Mouse (Mus musculus): ENCODE data around the gene Pah.

Pah gene

DNA sequence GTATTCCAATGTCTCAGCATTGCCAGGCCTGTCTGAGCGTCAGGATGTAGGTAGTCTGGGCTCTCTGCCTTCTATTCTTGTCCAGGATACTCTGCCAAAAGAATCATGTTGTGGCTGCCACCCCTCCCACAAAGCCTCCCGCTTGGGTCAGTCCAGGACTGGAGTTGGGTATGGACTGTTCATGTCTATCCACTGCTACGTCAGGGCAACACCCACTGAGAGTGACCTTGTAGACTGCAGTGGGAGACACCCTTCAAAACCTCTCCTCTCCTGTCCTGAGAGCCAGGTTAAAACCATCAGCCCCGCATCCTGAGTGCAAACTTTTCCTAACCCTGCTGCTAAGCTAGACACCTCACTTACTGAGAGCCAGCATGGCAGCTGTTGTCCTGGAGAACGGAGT, at the start of gene Pah:
Gene Pah (plus strand): TSS at position 150 of the 400 bp plus-strand sequence.
- in situ Hi-C loops (cut with MboI, MseI), result no loop called here

- in situ Hi-C loops (cut with MboI, MseI), result no loop called here
Observed at GRCm38 (mm10) chr10:87473475-87474131, 48.0 kb upstream of the Pah start.

DNA sequence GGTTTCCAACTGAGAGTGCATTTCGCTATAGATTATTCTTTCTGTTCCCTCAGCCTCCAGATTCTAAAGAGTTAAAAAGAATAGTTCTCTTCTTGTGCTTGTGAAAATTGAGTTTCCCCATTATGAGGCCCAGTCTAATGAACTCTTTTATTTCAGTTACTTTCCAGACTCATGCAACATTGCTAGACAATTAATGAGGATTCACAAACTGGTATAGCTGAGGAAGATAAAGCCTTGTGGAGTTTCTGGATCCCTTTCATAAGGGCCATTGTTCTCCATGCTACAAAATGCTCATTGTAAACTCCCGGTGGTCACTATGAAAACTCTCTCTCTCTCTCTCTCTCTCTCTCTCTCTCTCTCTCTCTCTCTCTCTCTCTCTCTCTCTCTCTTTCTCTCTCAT, 46.6 kb upstream of the Pah start:
- in situ Hi-C loops (cut with MboI, MseI), result no loop called here

- in situ Hi-C loops (cut with MboI, MseI), result no loop called here
Observed at GRCm38 (mm10) chr10:87477895-87478294, 43.7 kb upstream of the Pah start.

DNA sequence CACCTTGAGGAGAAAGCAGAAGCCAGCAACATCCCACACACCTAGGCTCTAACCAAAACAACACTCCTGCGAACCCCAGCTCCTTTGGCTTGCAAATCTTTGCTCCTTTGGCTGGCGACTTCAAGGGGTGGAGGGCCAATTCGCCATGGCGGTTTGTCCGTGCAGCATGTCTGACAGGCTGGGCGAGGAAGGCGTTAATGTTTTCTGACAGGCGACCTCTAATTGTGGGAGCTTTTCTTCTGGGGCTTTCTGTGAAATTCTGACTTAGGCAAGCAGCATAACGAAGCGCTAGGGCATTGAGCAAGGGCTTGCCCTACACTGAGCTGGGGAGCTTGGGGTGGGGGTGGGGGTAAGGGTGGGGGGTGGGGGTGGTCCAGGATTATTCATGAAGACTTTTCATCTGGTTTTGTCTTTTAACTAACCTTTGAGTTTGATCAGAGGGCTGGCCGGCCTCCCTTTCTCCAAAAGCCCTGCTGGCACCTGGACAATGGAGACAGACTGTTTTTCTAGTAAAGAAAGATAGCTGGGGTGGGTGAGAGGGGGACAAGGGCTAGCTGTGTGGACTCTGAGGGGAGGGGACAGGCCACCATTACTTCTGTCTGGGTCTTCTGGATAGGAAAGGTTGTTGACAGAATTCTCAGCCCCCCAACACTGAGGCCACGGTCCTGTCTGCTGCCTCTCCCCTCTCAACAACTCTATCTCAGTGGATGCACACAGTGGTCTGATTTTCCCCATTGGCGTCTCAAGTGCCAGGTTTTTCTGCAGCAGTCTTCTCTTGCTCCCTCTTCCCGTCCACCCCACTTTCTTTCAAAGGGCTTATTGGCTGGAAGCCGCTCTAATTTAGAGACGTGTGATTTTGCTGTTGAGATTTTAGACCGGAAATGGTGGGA, 36.5 kb upstream of the Pah start:
- in situ Hi-C loops (cut with MboI, MseI), result no loop called here

- in situ Hi-C loops (cut with MboI, MseI), result no loop called here
Observed at GRCm38 (mm10) chr10:87485721-87486620, 35.6 kb upstream of the Pah start.

GRCm38 (mm10) chr10:87488429-87489145, 33.0 kb upstream of the Pah start:
- in situ Hi-C loops (cut with MboI, MseI), result no loop called here

DNA sequence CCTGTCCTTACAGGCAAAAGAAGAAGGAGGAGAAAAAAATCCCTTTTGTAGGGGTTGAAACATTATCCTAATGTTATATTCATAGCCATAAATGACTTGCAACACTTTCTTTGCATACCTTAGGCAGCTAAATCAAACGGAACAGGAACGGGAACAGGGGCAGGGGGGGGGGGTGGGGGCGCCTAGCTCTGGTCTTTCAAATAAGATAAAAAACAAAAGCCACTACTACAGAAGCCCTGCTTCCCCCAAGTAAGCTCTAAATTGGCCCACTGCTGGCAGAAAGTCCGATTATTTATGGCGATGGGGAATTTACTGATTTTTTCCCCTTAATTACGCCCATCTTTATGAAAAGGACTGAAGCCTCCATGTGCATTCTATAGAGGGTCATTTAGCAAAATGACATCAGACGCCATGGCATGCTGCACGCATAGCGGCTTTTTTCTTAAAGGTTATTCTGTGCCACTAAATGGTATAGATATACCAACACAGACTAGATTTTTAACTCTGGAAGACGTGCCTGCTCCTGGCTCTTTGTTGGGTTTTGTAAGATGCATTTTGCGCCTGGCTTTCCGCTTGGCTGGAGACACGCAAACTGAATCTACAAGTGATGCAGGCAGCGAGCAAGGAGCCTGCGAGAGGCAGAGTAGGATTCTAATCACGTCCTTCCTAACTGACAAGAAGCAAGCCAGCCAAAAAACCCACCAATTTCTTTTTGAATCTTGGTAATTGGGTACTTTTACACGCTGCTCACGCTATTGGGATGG, 32.2 kb upstream of the Pah start:
- in situ Hi-C loops (cut with MboI, MseI), result no loop called here

DNA sequence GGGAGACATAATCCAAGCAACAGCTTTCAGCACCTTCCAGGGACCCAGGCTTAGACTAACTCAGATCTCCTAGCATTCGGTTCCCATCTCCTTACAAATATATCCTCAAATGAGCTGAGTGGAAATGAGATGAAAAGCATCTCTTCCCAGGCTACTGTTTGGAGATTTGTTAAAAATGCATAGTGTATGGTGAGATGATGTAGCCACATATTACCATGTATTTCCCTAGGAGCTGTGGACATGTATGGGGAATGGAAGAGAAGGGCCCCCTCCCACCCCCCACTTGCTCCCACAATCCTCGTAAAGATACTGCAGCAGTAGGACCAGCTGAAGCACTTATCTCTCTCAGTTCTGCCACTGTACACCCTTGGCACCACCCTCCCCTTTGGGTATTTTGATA, 31.3 kb upstream of the Pah start:
- in situ Hi-C loops (cut with MboI, MseI), result no loop called here

DNA sequence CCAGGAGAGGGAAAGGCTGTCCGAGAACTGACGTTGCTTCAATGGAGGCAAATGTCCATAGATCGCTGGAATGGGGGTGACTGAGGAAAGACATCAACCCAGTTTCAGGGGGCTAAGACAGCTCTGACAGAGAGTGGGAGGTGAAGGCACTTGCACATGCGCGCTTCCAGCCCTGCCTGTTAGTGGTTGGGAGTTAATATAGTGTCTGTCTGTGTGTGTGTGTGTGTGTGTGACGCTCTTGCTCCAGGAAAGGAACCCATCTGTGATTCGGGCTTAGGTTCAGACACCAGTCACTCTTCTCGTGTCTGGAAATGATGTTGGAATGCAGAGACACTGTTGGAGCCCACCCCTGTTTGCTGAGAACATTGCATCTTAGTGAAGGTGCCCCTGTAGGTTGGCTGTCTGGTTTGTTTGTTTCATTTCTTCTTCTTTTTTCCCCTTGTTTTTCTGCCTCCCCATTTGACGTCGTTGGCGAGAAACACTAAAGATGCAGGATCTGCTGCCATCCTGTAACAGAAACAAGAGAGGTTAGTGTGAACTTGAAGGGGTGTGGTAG, 30.0 kb upstream of the Pah start:
- in situ Hi-C loops (cut with MboI, MseI), result no loop called here

- in situ Hi-C loops (cut with MboI, MseI), result no loop called here
Observed at GRCm38 (mm10) chr10:87492332-87492660, 29.3 kb upstream of the Pah start.

- in situ Hi-C loops (cut with MboI, MseI), result no loop called here
Observed at GRCm38 (mm10) chr10:87492661-87493551, 28.7 kb upstream of the Pah start.

- in situ Hi-C loops (cut with MboI, MseI), result no loop called here
Observed at GRCm38 (mm10) chr10:87493576-87493975, 28.0 kb upstream of the Pah start, which contains the start of gene Ascl1. TSS of gene Ascl1 (minus strand) at chr10:87493660.

DNA sequence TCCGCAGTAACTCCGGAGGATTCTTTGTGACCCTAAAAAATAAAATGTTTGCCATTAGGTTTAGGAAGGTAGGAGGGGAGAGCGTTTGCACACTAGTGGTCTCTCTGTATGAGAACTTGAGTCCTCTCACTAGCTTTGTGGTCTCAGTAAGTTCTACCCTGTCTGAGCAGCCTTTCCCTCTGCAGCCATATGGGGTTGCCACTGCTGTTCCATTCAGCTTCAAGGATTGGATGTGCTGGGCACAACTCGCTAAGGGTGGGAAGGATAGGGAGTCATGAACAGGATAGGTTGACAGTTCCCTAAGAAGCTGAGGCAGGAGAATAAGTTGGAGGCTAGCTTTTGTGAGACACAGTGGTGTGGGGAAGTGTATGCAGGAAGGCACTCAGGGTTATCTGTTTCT, 27.4 kb upstream of the Pah start:
- in situ Hi-C loops (cut with MboI, MseI), result no loop called here

DNA sequence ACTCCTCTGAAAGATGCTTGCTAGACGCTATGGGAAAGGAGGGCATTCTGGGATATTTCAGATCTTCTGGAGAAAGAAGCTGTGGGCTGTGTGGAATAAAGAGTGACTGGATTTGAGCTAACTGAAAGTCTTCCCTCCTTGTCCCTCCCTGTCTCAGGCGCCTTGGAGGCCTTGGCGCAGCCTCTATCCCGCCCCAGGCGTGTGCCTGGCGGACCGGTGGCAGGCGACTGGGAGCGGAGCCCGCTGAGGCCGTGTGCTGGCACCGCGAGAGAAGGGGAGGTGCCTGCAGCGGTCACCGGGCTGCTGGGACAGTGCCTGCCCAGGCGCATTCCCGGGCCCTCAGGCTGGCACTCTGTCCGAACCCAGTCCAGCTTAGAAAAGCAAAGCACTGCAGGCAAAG, 27.0 kb upstream of the Pah start:
- in situ Hi-C loops (cut with MboI, MseI), result no loop called here

- in situ Hi-C loops (cut with MboI, MseI), result no loop called here
Observed at GRCm38 (mm10) chr10:87497056-87497455, 24.5 kb upstream of the Pah start.

- in situ Hi-C loops (cut with MboI, MseI), result no loop called here
Observed at GRCm38 (mm10) chr10:87500926-87501658, 20.5 kb upstream of the Pah start.

DNA sequence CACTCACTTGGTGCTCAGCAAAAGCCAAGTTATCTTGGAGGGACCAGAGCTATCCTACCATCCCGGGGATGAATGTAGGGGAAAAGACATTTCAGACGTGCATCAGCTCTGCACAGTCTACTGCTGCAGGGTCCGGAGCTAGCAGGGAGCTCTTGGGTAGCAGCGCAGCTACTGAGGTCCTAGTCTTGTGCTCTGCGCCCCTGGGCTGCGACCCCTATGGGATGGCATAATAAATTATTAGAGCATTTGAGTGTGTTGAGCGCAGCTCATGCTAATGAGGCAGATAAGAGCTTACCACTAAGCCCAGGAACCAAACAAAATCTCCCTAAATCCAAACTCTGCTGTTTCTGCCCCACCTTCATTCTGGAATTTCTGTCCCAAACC, 19.9 kb upstream of the Pah start:
- in situ Hi-C loops (cut with MboI, MseI), result no loop called here

DNA sequence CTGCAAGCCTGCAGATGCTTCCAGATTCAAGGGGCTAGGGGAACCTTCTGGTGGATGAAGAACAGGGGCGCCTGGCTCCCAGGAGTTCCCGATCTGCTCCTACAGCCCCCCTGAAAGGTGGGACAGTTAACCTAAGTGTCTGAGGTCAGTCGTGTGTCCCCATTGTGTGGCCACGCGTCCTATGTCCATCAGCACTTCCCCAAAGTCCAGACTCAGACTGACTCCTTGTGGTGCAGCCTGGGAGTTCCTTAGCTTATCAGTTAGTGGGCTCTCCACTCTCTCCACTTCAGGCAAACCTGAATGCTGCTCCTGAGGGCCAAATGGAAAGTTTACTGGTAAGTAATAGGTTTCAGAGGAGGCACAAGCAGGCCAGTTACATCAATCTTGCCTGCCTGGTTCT, 19.3 kb upstream of the Pah start:
- in situ Hi-C loops (cut with MboI, MseI), result no loop called here
